26 mouse cellular contexts compared by ENCODE assay signal in genomic region chr6:124584935-124585334, GRCm38 (mm10). TPM values are rescaled to one million over a fixed set of nuclear protein-coding genes. Genes with fewer than 3 reads are reported as not detected.
"Had no signal": no experiment of that assay in that cellular context is flagged by ENCODE, and none has a peak within 500 bp of the region (broad histone marks: within the 10 kb centered on the region; RNA-seq: fewer than 3 reads in every experiment).

No protein-coding gene starts in this region.

- H3K27ac ChIP-seq: limb, embryonic 10.5 days; limb, embryonic 13.5 days; liver, embryonic 12.5 days; liver, embryonic 15.5 days; macrophage; midbrain, embryonic 12.5 days; midbrain, embryonic 15.5 days; neural tube, embryonic 13.5 days; stomach, embryonic 15.5 days had no signal

- H3K4me3 ChIP-seq: limb, embryonic 10.5 days; limb, embryonic 13.5 days; liver, embryonic 12.5 days; liver, embryonic 15.5 days; midbrain, embryonic 12.5 days; midbrain, embryonic 15.5 days; myocyte; neural tube, embryonic 13.5 days; stomach, embryonic 15.5 days had no signal

- H3K9ac ChIP-seq: limb, embryonic 13.5 days; liver, embryonic 12.5 days; liver, embryonic 15.5 days; midbrain, embryonic 12.5 days; midbrain, embryonic 15.5 days; neural tube, embryonic 13.5 days; stomach, embryonic 15.5 days had no signal

- ATAC-seq: liver, embryonic 12.5 days; midbrain, embryonic 15.5 days had no signal

- H3K36me3 ChIP-seq: limb, embryonic 10.5 days; limb, embryonic 13.5 days; liver, embryonic 12.5 days; liver, embryonic 15.5 days; midbrain, embryonic 12.5 days; midbrain, embryonic 15.5 days; neural tube, embryonic 13.5 days; stomach, embryonic 15.5 days had no signal

- DNase-seq: kidney, adult 9 months; kidney, postnatal 14 days; kidney, postnatal 4 days; layer of hippocampus, postnatal 36 days; liver; lung, adult 18-20 months; retina, postnatal 1 day; right cerebral cortex, postnatal 25 days; spleen, adult 18-20 months; thymus, postnatal 25 days had no signal

- H3K27me3 ChIP-seq: limb, embryonic 13.5 days; liver, embryonic 12.5 days; liver, embryonic 15.5 days; midbrain, embryonic 12.5 days; midbrain, embryonic 15.5 days; neural tube, embryonic 13.5 days; stomach, embryonic 15.5 days had no signal

- H3K9me3 ChIP-seq: limb, embryonic 10.5 days; limb, embryonic 13.5 days; liver, embryonic 12.5 days; liver, embryonic 15.5 days; midbrain, embryonic 12.5 days; midbrain, embryonic 15.5 days; neural tube, embryonic 13.5 days; stomach, embryonic 15.5 days had no signal

- H3K4me1 ChIP-seq: limb, embryonic 10.5 days; limb, embryonic 13.5 days; liver, embryonic 12.5 days; liver, embryonic 15.5 days; midbrain, embryonic 12.5 days; midbrain, embryonic 15.5 days; neural tube, embryonic 13.5 days; stomach, embryonic 15.5 days had no signal

- H3K4me2 ChIP-seq: limb, embryonic 13.5 days; liver, embryonic 12.5 days; liver, embryonic 15.5 days; midbrain, embryonic 12.5 days; midbrain, embryonic 15.5 days; neural tube, embryonic 13.5 days; stomach, embryonic 15.5 days had no signal

RNA-seq across cellular contexts. Expression of gene C1rb, which starts 14.8 kb away (rescaled TPM):
- total RNA-seq: megakaryocyte, adult 5-6 weeks; monocyte, adult 5-6 weeks; neutrophil, adult 5-6 weeks had no signal
- polyA plus RNA-seq: kidney, embryonic 16.5 days; limb, embryonic 10.5 days; limb, embryonic 13.5 days; liver, embryonic 12.5 days; liver, embryonic 15.5 days; lung, embryonic 16.5 days; macrophage; midbrain, embryonic 12.5 days; midbrain, embryonic 15.5 days; neural tube, embryonic 13.5 days; stomach, embryonic 15.5 days; thymus, postnatal 0 days had no signal

RNA-seq across cellular contexts. Expression of gene C1s1, which starts 42.8 kb away (rescaled TPM):
- total RNA-seq: monocyte, adult 5-6 weeks; neutrophil, adult 5-6 weeks had no signal
- polyA plus RNA-seq: macrophage had no signal

RNA-seq across cellular contexts. Expression of gene C1s2, which starts 51.0 kb away (rescaled TPM):
- total RNA-seq: megakaryocyte, adult 5-6 weeks; monocyte, adult 5-6 weeks; neutrophil, adult 5-6 weeks had no signal
- polyA plus RNA-seq: limb, embryonic 10.5 days; limb, embryonic 13.5 days; liver, embryonic 12.5 days; liver, embryonic 15.5 days; macrophage; midbrain, embryonic 12.5 days; neural tube, embryonic 13.5 days had no signal
